Mouse (Mus musculus) liver, embryonic 14.5 days (tissue): ENCODE results near the gene Slc25a39. TPM values are rescaled to one million over a fixed set of nuclear protein-coding genes. Genes with fewer than 3 reads are reported as not detected.
A peak's percentile ranks its signal among the peaks of the same experiment; 100 is the strongest.

Source experiments
- ATAC-seq: fragments of 200-750 bp; cut with Nextera tagmentation; 2 replicates; pipeline ENCODE4 v1.8.0; 2017; ENCODE audit warnings: moderate number of reproducible peaks, mild to moderate bottlenecking, moderate library complexity; ENCODE audit not compliant: insufficient read depth
- DNase-seq, 3 experiments: peaks; one replicate each; pipeline ENCODE4 v3.0.0-alpha.2; 2012 to 2013; ENCODE audit warnings: low read depth in 3 of 3, low spot score in 3 of 3
- H3K27ac ChIP-seq: fragments of 300-500 bp; sonication (generic); 2 replicates; pipeline ENCODE4 v1.5.1; 2014; ENCODE audit warnings: moderate library complexity, mild to moderate bottlenecking, control low read depth, inconsistent platforms
- H3K27me3 ChIP-seq: fragments of 300-500 bp; sonication (generic); 2 replicates; pipeline ENCODE4 v1.6.1; 2014; ENCODE audit warnings: mild to moderate bottlenecking, low read length, moderate library complexity; ENCODE audit not compliant: control insufficient read depth, insufficient read depth
- H3K36me3 ChIP-seq: fragments of 300-500 bp; sonication (generic); replicated peaks from 2 replicates; pipeline ENCODE4 v1.6.1; 2014; ENCODE audit warnings: low read depth; ENCODE audit not compliant: control insufficient read depth, insufficient read depth
- H3K4me1 ChIP-seq, 2 experiments: fragments of 200-500 bp in 1 of 2; fragments of 300-500 bp in 1 of 2; sonication (generic) in 1 of 2; replicated peaks; 2 replicates each; pipeline ENCODE4 v1.6.1; 2012 to 2014; ENCODE audit warnings: antibody characterized with exemption in 1 of 2, inconsistent platforms in 1 of 2, low read length in 1 of 2; ENCODE audit not compliant: control insufficient read depth in 2 of 2, insufficient read depth in 2 of 2
- H3K4me2 ChIP-seq: fragments of 300-500 bp; sonication (generic); 2 replicates; pipeline ENCODE4 v1.6.1; 2014; ENCODE audit warnings: low read depth, mild to moderate bottlenecking, control low read depth, moderate library complexity
- H3K4me3 ChIP-seq, 2 experiments: fragments of 200-500 bp in 1 of 2; fragments of 300-500 bp in 1 of 2; sonication (generic) in 1 of 2; 2 replicates each; pipeline ENCODE4 v1.5.1; 2012 to 2014; ENCODE audit warnings: low read depth in 2 of 2, low read length in 2 of 2, mild to moderate bottlenecking in 2 of 2, control low read depth in 1 of 2, inconsistent platforms in 1 of 2, moderate library complexity in 1 of 2; ENCODE audit not compliant: insufficient read depth in 1 of 2
- H3K9ac ChIP-seq: fragments of 300-500 bp; sonication (generic); replicated peaks from 2 replicates; pipeline ENCODE4 v1.6.1; 2014; ENCODE audit warnings: mild to moderate bottlenecking, control low read depth, moderate library complexity
- H3K9me3 ChIP-seq: fragments of 300-500 bp; sonication (generic); 2 replicates; pipeline ENCODE4 v1.6.1; 2016; ENCODE audit warnings: low read length, mixed read lengths; ENCODE audit not compliant: control insufficient read depth
- CTCF ChIP-seq: IDR thresholded peaks from 2 replicates; pipeline ENCODE4 v1.5.1; 2016; ENCODE audit warnings: antibody characterized with exemption, low read depth, control low read depth
- EP300 ChIP-seq: IDR thresholded peaks from 2 replicates; pipeline ENCODE4 v1.6.1; 2016; ENCODE audit warnings: antibody characterized with exemption, low read depth
- WGBS: fragments of 180-500 bp; shearing (Covaris S2); extraction: QIAGEN DNeasy Blood & Tissue Kit; methylation state at CpG from one replicate; pipeline ENCODE4 v1.1.7; 2014; ENCODE audit not compliant: insufficient replicate concordance; 5-methylcytosine and 5-hydroxymethylcytosine counted together
- polyA plus RNA-seq, 2 experiments: library from polyadenylated mRNA; depleted of rRNA in 1 of 2; stranded (reverse) in 1 of 2; unstranded in 1 of 2; fragments of >200 nt; fragmentation: Nextera tagmentation in 1 of 2; extraction: Ambion mirVana in 1 of 2; gene quantifications; 2 replicates each; pipeline versions ENCODE4 v1.2.1 to v1.2.3; 2012 to 2014

Slc25a39 gene
- polyA plus RNA-seq, 2 experiments = 167 to 339 TPM

- H3K4me1 ChIP-seq = peaks cover 26 to 37% of the 10 kb centered on the region in 2 experiments
- 42% methylated on average over 4 of the region's 4 CpGs for WGBS
Measured at GRCm38 (mm10) chr11:102385075-102385474, 22.7 kb downstream of the Slc25a39 start.

GRCm38 (mm10) chr11:102384418-102384817, 23.3 kb downstream of the Slc25a39 start:
- Histone ChIP-seq H3K36me3 (no peaks in the 10 kb centered on the region), H3K9ac (no peak overlapping the region), H3K27ac (no peak overlapping the region), H3K4me3 (no peak overlapping the region), H3K4me1 (peaks cover 26 to 37% of the 10 kb centered on the region in 2 experiments), H3K4me2 (peak overlapping the region; percentile 24; the same call in 1 of the 2 replicates), H3K27me3 (peaks cover 6% of the 10 kb centered on the region; the same call in 1 of the 2 replicates), H3K9me3 (no peaks in the 10 kb centered on the region)
- DNase-seq (no peak), ATAC-seq (no peak)
- WGBS = 50% methylated on average over 2 of the region's 2 CpGs
- no peak for TF ChIP-seq EP300
- TF ChIP-seq CTCF = no peak

More at GRCm38 (mm10) chr11:102385075-102385474, 22.7 kb downstream of the Slc25a39 start:
- H3K9me3 ChIP-seq = no peaks in the 10 kb centered on the region
- H3K27ac ChIP-seq = no peak overlapping the region
- H3K4me2 ChIP-seq = no peak overlapping the region
- H3K36me3 ChIP-seq = no peaks in the 10 kb centered on the region
- TF ChIP-seq CTCF = no peak
- DNase-seq (no peak), ATAC-seq (no peak)
- H3K4me3 ChIP-seq = no peak overlapping the region
- no peak overlapping the region for H3K9ac ChIP-seq
- peaks cover 6% of the 10 kb centered on the region; the same call in 1 of the 2 replicates for H3K27me3 ChIP-seq

- Histone ChIP-seq H3K36me3 (no peaks in the 10 kb centered on the region), H3K4me1 (peaks cover 26 to 37% of the 10 kb centered on the region in 2 experiments), H3K27ac (peak overlapping the region; percentile 25; the same call in 1 of the 2 replicates), H3K9me3 (peaks cover 3% of the 10 kb centered on the region; the same call in 1 of the 2 replicates), H3K4me3 (no peak overlapping the region), H3K4me2 (peak overlapping the region; percentile 24; the same call in 1 of the 2 replicates), H3K27me3 (peaks cover 6% of the 10 kb centered on the region; the same call in 1 of the 2 replicates), H3K9ac (peak overlapping the region; percentile 25)
- 45% methylated on average over 1 of the region's 1 CpGs for WGBS
- no peak for TF ChIP-seq EP300
- TF ChIP-seq CTCF = no peak
- DNase-seq = no peak
- peak; percentile 58; the same call in 1 of the 2 replicates for ATAC-seq
Measured at GRCm38 (mm10) chr11:102383365-102384136, 24.2 kb downstream of the Slc25a39 start.

GRCm38 (mm10) chr11:102382794-102383193, 25.0 kb downstream of the Slc25a39 start:
- WGBS = 68% methylated on average over 3 of the region's 3 CpGs

More at GRCm38 (mm10) chr11:102382794-102383193, 25.0 kb downstream of the Slc25a39 start:
- H3K4me2 ChIP-seq = no peak overlapping the region
- peak overlapping the region; percentile 0; the same call in 1 of the 2 replicates for H3K9ac ChIP-seq
- no peak overlapping the region for H3K4me3 ChIP-seq
- H3K36me3 ChIP-seq = no peaks in the 10 kb centered on the region
- ATAC-seq = peak; percentile 42; the same call in 1 of the 2 replicates
- peaks cover 29 to 39% of the 10 kb centered on the region in 2 experiments for H3K4me1 ChIP-seq
- TF ChIP-seq EP300 (no peak), CTCF (no peak)
- DNase-seq = no peak
- peak overlapping the region; percentile 47 for H3K27ac ChIP-seq
- H3K27me3 ChIP-seq = peaks cover 6% of the 10 kb centered on the region; the same call in 1 of the 2 replicates
- peaks cover 3% of the 10 kb centered on the region for H3K9me3 ChIP-seq
